Mouse (Mus musculus): ENCODE measurements around the gene Tulp2. TPM values are rescaled to one million over a fixed set of nuclear protein-coding genes. Genes with fewer than 3 reads are reported as not detected.
A peak's percentile ranks its signal among the peaks of the same experiment; 100 is the strongest.

Gene Tulp2
- polyA plus RNA-seq, 1 experiment, result 0.12 TPM

DNA sequence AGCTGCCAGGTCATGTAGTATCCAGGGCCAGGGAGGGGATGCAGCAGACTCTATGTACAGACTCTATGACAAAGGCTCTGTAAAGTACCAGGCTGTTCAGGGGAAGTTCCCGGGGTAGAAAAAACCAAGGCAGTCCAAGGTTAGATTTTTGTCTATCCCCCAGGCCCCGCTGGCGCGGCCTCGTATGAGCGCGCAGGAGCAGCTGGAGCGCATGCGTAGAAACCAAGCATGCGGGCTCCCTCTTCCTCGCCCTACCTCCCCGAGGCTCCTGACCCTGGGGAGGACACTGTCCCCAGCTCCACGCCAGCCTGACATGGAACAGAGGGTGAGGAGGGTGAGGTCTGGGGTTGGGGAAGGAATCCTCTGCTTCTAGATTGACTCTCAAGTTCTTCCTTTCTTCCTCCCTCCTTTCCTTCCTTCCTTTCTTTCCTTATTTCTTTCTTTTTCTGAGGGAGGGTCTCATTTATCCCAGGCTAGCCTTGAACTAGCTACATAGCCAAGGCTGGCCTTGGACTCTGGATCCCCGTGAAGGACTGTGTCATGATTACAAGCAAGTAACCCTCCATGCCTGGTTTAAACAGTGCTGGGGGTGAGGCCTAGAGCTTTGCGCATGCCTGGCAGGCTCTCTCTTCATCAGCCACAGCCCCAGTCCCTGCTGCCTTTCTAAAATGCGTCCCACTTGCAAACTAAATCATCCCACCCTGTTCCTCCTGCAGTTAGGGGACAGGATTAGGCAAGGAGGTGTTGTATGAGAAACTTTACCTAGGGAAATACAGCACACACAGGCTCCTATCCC lies 68.2 kb downstream of the Tulp2 start:
- DNase-seq (ENCODE audit: extremely low spot score in 1 of 2, low spot score in 1 of 2), result no peak

DNA sequence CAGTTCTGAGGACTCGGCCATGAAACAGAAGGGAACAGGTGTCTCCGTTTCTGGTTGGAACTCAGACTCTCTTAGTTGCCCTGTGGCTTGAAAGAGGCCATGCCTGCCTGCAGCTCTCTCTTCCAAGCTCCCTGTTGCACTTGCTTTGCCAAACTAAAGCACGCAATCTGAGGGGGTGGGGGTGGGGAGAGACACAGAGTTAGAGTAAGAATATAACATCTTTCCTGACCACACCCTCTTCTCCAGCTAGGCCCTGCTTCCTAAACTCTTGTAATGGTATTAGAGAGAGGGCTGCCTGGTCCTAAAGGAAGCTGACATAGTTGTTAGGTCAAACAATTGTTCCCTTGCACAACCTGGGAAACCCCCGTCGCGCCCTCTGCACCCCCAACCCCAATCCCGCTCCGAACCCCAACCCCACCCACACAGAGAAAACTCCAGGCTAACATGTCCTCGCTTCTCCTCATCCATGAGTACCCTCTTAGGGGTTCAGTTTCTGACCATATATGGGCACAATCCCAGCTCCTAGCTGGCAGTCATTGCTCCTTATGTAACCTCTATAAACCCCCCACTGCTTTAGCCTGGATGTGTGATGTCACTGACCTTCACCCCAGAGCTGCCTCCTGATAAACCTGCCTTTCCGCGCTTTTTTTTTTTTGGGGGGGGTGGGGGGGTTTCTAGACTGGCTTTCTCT lies 69.3 kb downstream of the Tulp2 start:
- DNase-seq (ENCODE audit: extremely low spot score in 1 of 2, low spot score in 1 of 2), result no peak

DNA sequence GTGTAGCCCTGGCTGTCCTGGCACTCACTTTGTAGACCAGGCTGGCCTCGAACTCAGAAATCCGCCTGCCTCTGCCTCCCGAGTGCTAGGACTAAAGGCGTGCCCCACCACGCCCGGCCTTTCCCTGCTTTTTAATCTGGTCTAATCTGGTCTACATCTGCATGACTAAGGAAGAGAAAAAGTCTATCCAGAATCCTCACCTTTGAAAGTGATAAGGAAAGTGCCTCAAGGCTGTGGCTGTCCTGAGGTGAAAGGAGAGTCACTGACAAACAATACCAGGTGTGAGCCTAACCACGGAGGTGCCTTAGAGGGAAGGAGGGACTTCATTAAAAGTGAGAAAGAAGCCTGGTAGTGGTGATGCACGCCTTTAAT lies 69.8 kb downstream of the Tulp2 start:
- no peak for DNase-seq (ENCODE audit: extremely low spot score in 1 of 2, low spot score in 1 of 2)

DNA sequence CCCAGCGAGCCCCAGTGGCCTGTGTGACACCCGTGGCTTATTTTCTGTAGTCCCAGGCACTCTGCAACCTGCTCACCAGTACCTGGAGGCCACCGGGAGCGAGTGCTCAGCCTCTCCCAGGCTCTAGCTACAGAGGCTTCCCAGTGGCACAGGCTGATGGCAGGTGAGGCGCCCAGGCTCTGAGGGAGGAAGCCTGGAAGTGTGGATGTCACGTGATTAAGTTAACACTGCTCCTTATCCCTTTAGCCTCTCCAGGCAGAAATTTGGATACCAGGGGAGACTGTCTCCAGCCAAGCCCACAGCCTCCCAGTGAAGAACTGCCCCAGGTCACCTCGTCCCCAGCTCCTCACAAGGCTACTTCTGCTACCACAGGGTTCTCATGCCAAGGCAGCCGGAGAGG lies 71.8 kb downstream of the Tulp2 start:
- DNase-seq (ENCODE audit: extremely low spot score in 1 of 2, low spot score in 1 of 2), result no peak

DNA sequence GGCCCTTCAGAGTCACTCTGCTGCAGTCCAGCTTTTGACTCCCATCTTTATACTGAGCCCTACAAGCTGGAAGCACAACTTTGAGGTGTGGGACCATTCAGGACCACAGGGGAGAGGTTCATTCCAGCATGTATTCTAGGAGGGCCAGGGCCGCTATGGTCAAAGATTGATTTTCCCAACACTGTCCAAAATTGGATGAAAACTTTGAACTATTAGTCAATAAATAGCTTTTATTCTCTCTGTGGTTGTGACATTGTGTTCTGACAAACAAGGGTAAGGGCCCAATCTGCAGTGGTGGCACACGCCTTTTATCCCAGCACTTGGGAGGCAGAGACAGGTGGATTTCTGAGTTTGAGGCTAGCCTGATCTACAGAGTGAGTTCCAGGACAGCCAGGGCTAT lies 72.3 kb downstream of the Tulp2 start:
- no peak for DNase-seq (ENCODE audit: extremely low spot score in 1 of 2, low spot score in 1 of 2)

DNA sequence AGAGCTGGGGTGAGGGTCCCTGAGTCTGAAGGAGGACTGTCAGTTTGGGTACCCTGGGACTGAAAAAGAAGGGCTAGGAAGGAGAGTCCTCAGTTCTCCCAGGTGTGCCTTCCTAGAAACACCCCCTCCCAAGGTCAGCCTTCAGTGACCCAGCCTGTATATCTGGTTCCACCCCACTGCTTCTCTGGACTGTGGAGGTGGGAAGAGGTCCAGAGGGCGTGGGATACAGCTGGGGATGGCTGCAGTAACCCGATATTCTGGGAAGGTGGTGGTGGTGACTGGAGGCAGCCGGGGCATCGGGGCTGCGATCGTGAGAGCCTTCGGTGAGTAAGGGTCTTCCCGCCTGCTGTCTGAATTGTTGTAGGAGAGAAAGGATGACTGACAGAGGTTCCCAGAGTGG lies 73.1 kb downstream of the Tulp2 start, which contains the start of gene Hsd17b14:
Gene Hsd17b14, plus strand, starts transcription at position 150 of the 400 bp plus-strand sequence.
- no peak for DNase-seq (ENCODE audit: extremely low spot score in 1 of 2, low spot score in 1 of 2)

DNA sequence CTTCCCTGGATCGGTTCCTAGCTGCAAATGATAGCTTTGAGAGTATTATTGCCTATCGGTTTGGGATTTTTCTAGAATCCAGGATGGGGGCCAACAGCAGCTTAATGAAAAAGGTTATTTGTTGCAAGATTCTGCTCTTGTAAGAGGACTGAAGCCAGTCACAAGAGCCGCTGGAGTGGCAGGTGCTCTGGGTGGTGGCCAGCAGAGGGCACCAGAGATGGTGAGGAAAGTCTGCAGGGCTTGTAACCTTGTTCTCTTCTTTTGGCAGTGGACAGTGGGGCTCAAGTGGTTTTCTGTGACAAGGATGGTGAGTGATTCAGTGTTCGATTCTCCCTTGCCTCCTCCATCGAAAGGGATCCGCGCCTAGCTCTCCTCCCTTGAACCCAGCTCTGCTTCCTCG lies 74.1 kb downstream of the Tulp2 start:
- peak; percentile 32 to 83 for DNase-seq (ENCODE audit: extremely low spot score in 1 of 2, low spot score in 1 of 2)

DNA sequence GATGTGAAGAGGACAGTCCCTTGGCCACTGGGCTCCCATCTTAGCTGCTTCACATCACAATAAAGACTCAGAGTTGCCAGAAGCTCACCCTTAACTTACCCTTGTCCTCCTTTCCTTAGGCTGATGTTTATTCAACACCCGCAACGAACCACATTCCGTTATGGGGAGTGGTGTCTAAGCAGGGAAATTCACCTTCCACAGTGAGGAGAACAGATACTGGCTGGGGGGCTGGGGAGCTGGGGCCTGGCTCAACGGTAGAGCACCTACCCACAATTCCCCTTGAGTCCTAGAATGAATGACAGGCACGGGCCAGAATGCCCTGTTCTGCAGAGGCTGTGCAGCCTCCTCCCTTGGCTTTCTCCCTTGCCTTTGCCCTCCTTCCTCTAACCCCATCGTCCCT lies 77.2 kb downstream of the Tulp2 start:
- no peak for DNase-seq (ENCODE audit: extremely low spot score in 1 of 2, low spot score in 1 of 2)

DNA sequence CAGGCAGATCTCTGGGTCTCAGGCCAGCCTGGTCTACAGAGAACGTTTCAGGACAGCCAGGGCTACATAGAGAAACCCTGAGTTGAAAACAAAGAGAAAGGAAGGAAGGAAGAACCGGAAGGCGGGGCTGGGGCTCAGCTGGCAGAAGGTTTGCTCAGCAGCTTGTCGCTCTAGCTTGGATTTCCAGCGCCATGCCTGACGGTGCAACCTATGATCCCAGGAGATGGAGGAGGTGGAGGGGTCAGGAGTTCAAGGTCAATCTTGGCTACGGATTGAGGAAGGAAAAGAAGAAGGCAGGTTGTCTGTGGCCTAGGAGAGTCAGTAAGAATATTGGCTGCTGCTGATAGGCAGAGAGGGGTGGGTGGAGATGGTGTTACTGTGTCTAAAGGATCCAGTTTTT lies 78.6 kb downstream of the Tulp2 start:
- no peak for DNase-seq (ENCODE audit: extremely low spot score in 1 of 2, low spot score in 1 of 2)

DNA sequence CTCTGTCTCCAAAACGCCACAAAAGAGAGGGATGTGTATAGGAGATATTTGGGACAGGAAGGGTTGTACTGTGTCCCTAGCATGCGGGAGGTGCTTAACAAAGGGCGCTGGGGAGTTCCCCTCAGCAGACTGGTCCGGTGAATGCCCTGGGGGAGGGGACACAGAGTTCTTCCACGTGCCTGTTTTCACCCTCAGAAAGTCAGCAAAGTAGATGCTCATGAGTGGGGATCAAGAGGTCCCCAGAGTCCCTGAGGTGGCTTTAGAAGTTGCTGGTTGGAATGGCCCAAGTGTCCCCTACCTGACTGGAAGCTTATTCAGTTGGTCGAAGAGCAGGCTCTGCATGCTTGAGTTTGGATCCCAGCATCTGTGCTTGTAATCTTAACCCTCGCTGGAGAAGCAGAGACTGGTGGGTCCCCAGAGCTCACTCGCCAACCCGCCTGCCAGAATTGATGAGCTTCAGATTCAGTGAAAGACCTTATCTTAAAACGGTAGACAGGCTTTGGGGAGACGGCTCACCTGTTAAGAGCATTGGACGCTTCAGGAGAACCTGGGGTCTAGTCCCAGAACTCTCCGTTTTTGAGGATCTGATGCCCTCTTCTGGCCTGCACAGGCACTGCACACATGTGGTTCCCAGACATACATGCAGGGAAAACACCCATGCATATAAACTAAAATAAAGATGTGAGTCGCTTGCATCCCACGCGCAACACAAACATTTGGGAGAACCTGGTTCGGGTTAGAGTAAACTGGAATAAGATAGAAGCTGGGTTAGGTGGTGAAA lies 79.4 kb downstream of the Tulp2 start:
- DNase-seq (ENCODE audit: extremely low spot score in 1 of 2, low spot score in 1 of 2), result peak; percentile 37 to 93

DNA sequence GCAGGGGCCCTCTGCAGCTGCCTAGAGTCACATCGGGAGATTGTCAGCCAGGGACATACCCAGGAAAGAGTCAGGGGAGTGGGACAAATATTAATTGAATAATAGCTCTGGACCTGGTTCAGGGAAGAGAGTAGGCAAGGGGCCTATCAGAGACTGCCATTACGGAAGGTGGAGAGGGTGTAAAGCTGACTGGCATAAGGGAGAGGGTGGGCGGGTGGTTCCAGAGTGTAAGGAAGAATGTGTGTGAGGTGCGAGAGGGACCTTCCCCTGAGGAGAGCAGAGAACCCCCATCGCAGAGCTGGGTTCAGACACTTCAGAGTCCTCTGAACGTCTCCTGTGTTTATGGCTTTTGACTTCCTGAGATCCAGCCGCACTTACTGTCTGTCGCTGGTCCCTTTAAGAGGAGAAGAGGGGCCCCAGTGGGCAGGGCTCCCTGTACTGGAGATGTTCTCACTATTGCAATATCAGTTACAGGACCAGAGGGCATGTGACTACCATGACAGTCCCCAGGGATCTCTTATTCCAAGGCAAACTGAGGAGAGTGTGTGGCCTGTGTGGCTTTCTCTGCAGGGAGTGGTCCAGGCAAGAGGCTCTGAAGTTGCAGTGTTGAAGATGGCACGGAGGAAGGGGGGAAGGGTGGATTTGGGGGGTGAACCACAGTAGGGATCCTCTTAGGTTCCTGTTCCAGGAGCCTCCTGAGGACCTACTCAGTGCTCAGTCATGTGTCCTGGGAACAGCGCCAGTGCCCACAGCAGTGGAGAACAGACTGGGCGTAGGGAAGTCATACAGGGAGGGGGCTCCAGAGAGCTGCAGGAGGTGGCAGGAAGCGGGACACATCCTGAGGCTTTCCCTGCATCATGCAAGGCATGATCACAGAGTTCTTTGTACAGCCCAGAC lies 80.2 kb downstream of the Tulp2 start:
- no peak for DNase-seq (ENCODE audit: extremely low spot score in 1 of 2, low spot score in 1 of 2)

DNA sequence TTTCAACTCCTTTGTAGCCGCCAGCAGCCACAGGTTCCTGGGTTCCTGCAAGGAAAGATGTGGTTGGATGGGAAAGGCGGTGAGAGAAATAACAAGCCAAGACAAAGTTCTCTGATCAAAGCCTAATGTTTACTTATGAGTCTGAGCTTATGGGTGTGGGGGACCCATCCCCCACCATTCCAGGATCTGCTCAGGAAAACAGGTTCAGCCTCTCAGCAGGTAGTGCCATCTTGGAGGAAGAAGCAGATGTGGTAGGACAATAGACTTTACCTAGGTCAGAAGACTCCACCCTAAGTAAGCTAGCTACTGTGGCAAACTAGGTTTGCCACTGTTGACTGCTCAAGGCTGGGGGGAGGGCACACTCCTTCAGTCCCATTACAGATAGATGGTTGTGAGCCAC lies 83.1 kb downstream of the Tulp2 start:
- no peak for DNase-seq (ENCODE audit: extremely low spot score in 1 of 2, low spot score in 1 of 2)

DNA sequence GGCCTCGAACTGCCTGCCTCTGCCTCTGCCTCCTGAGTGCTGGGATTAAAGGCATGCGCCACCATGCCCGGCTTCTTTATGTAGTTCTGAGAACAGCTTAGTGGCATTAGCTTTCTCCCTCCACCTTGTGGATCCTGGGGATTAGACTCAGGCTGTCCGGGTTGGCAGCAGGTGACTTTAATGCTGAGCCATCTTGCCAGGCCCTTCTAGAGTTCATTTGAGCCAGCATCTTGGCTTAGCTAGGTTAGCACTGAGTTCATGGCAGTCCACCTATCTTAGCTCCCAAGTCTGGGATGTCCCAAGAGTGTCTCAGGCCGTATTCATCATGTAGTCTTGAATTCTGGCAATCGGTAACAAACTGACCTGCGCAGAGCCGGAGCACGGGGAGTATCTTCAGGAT lies 83.8 kb downstream of the Tulp2 start:
- DNase-seq (ENCODE audit: extremely low spot score in 1 of 2, low spot score in 1 of 2), result no peak

DNA sequence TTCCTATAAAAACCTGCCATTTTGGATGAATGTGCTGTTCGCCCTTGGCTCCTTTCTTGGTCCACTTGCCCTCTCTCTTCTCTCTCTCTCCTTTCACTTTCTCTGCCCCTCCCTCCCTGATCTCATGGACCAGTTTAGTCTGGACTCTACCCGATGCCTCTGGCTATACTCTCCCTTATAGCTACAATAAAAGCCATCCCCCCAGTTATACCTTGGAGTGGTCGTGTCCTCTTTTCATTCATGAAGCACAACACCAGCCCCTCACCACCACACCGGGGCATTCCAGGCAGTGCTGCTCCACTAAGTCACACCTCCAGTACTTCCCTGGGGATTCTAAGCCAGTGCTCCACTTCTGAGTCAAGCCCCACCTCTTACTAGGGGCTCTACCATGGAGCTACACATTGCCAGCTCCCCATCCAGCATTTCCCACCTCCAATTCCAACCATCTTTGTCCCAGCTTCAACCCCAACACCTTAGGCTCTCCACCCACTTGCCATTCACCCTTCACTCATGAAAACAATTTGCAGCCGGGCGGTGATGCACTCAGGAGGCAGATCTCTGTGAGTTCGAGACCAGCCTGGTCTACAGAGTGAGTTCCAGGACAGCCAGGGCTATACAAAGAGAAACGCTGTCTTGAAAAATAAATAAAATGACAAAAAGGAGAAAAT lies 85.6 kb downstream of the Tulp2 start:
- no peak for DNase-seq (ENCODE audit: extremely low spot score in 1 of 2, low spot score in 1 of 2)

DNA sequence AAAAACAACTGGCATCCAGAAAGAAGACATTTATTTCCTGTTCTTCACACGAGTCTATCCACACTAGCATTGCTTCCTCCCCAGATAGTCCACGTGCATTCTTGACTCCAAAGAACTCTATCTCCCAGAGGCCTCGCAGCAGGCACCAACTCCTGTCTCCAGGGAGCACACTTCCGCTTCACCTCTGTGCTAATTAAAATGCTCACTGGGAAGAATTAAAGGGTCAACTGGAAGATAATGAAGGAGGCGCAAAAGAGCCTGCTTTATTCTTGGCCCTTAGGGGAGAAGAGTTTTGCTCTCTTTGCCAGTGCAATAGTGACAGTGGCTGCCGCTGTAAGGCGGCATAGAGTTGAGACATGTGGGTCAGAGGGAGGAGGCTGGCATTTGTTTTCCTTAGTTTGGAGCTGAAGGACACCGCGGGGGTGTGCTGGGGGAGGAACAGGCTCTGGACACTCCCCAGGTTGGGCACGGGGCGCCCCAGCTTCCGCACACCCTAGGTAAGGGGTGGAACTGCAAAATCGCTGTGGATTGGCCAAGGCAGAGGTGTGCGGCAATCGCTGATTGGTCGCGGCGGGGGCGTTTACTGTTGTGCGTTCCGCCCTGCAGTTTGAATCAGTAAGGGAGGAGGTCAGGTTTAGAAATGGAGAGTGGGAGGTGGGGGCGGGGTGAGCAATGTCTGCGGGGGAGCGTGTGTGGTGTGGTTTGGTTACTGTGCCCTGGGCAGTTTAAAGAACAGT lies 86.3 kb downstream of the Tulp2 start:
- peak; percentile 86 to 89 for DNase-seq (ENCODE audit: extremely low spot score in 1 of 2, low spot score in 1 of 2)

DNA sequence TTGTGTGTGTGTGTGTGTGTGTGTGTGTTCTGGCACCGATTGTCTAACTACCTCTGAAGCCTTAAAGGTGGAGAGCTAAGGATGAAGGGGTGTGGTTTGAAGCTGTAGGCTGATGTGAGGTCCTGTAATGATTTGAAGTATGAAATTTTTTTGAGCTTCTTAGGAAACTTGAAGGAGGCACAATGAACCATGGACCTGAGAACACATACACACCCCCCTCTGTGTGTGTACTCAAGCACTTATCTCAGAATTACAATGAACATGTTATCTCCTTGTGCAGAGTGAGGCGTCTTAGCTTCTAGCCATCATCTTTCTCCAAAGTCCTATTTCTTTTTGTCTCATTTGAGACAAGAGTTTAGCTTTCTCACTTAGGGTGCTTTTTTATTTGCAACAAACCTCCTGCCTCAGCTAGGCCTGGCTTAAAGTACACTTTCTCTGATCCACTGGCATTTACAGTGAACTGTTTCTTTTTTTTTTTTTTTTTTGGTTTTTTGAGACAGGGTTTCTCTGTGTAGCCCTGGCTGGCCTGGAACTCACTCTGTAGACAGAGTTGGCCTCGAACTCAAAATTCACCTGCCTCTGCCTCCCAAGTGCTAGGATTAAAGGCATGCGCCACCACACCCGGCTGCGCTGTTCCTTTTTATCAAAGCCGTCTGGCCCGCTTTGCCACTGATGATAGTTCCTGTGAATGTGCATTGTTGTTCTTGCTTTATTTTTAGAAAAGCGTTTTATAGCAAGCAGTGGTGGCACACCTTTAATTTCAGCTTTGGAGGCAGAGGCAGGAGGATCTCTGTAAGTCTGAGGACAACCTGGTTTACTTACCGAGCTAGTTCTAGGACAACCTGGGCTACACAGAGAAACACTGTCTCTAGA lies 87.2 kb downstream of the Tulp2 start:
- DNase-seq (ENCODE audit: extremely low spot score in 1 of 2, low spot score in 1 of 2), result no peak

DNA sequence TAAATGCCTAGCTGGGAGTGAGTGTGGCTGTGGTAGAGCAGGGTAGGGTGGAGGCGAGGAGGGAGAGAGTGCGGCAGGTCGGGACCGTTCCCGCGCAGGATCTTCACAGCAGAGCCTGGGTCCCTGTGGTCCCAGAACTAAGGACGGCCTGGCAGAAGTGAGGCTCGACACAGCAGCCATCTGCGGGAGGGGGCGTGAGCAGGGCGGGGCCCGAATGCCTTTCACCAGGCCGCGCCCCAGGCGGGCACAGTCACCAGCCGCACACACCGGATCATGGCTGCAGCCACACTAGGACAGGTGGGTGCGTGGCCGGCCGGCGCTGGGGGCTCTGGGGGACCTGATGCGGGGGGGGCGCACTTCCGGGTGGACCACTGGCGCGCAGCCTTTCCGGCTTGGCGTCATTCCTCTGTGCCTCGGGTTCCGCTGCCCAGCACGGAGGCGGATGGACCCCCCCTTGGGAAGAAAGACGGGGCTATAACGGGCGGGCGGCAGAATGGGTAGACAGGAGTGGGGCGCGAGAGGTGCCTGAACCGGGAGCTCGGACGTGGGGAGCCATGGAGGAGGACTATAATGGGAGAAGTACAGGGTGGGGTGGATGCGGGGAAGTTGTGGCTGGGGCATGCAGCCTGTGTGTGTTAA lies 88.5 kb downstream of the Tulp2 start, which contains the start of gene Bcat2:
Gene Bcat2, plus strand, starts transcription at position 51 of the 639 bp plus-strand sequence.
- peak in 1 of 2 experiments; percentile 66 for DNase-seq (ENCODE audit: extremely low spot score in 1 of 2, low spot score in 1 of 2)

DNA sequence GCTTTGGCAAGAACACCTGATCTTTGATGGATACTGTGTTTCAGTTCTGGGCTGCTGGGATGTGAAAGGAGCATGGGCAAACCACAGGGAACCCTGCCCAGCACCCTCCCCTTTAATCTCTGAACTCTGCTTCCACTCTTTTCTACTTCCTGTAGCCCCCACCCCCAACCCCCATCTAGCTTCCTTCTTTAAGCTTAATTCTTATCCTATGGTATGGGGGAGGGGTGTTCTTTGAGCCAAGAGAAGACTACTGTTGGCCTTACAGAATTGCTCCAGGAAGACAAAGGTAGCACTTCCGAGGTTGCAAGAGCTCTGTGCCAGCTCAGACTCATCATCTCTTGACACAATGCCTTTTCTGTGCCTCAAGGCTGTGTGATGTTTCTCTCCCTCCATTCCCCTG lies 90.3 kb downstream of the Tulp2 start:
- DNase-seq (ENCODE audit: extremely low spot score in 1 of 2, low spot score in 1 of 2), result no peak
